Mouse (Mus musculus) retina, adult 2 months (tissue): ENCODE results near the gene Mrpl1.
A peak's percentile ranks its signal among the peaks of the same experiment; 100 is the strongest.

Experiments used
- DNase-seq: peaks from one replicate; pipeline ENCODE4 v3.0.0-alpha.2; 2012; ENCODE audit warnings: low read depth, low spot score

Mrpl1 gene

GRCm38 (mm10) chr5:96209459-96209858, at the start of gene Mrpl1:
Mrpl1 (plus strand) TSS chr5:96209493.
- no peak for DNase-seq

- peak; percentile 66 for DNase-seq
Observed at GRCm38 (mm10) chr5:96160467-96161262, 48.6 kb upstream of the Mrpl1 start.

- no peak for DNase-seq
Observed at GRCm38 (mm10) chr5:96161263-96161577, 48.1 kb upstream of the Mrpl1 start.

- peak; percentile 16 for DNase-seq
Observed at GRCm38 (mm10) chr5:96161578-96162398, 47.5 kb upstream of the Mrpl1 start.

- peak; percentile 79 for DNase-seq
Observed at GRCm38 (mm10) chr5:96162399-96163331, 46.6 kb upstream of the Mrpl1 start.

GRCm38 (mm10) chr5:96163396-96164020, 45.8 kb upstream of the Mrpl1 start:
- no peak for DNase-seq

- no peak for DNase-seq
Observed at GRCm38 (mm10) chr5:96164021-96164411, 45.3 kb upstream of the Mrpl1 start, which contains the start of gene Cnot6l. Cnot6l (minus strand) TSS chr5:96164171.

GRCm38 (mm10) chr5:96166761-96167160, 42.5 kb upstream of the Mrpl1 start:
- no peak for DNase-seq

- DNase-seq = no peak
Observed at GRCm38 (mm10) chr5:96170443-96170842, 38.9 kb upstream of the Mrpl1 start.

GRCm38 (mm10) chr5:96171765-96172164, 37.5 kb upstream of the Mrpl1 start:
- DNase-seq = no peak

- DNase-seq = no peak
Observed at GRCm38 (mm10) chr5:96176121-96176520, 33.2 kb upstream of the Mrpl1 start.

GRCm38 (mm10) chr5:96176879-96177358, 32.4 kb upstream of the Mrpl1 start:
- no peak for DNase-seq

GRCm38 (mm10) chr5:96183211-96183610, 26.1 kb upstream of the Mrpl1 start:
- no peak for DNase-seq

GRCm38 (mm10) chr5:96183987-96184386, 25.3 kb upstream of the Mrpl1 start:
- no peak for DNase-seq

- DNase-seq = no peak
Observed at GRCm38 (mm10) chr5:96189761-96190160, 19.5 kb upstream of the Mrpl1 start.

GRCm38 (mm10) chr5:96191251-96191650, 18.0 kb upstream of the Mrpl1 start:
- no peak for DNase-seq

GRCm38 (mm10) chr5:96196547-96197052, 12.7 kb upstream of the Mrpl1 start:
- no peak for DNase-seq

- DNase-seq = no peak
Observed at GRCm38 (mm10) chr5:96198271-96198670, 11.0 kb upstream of the Mrpl1 start.

- DNase-seq = no peak
Observed at GRCm38 (mm10) chr5:96200269-96200668, 9.0 kb upstream of the Mrpl1 start.

GRCm38 (mm10) chr5:96201462-96202154, 7.7 kb upstream of the Mrpl1 start:
- DNase-seq = no peak
